Mouse (Mus musculus) liver, adult 2 months (tissue): ENCODE data around the gene Itgb8. TPM values are rescaled to one million over a fixed set of nuclear protein-coding genes. Genes with fewer than 3 reads are reported as not detected.

Experiments
- DNase-seq: peaks from one replicate; pipeline ENCODE4 v3.0.0-alpha.2; 2011; ENCODE audit warnings: low read depth, low spot score; ENCODE audit errors: extremely low read depth
- H3K27ac ChIP-seq: fragments of 200-500 bp; replicated peaks from 2 replicates; pipeline ENCODE4 v1.5.1; 2012; ENCODE audit warnings: low read depth, mild to moderate bottlenecking, control low read depth, inconsistent platforms, low read length; ENCODE audit not compliant: insufficient read depth
- H3K27me3 ChIP-seq: fragments of 200-500 bp; 2 replicates; pipeline ENCODE4 v1.6.1; 2012; ENCODE audit warnings: mild to moderate bottlenecking, moderate library complexity, low read length, inconsistent platforms; ENCODE audit not compliant: control insufficient read depth, insufficient read depth
- H3K36me3 ChIP-seq: fragments of 200-500 bp; 2 replicates; pipeline ENCODE4 v1.6.1; 2012; ENCODE audit warnings: low read length, inconsistent platforms; ENCODE audit not compliant: control insufficient read depth, insufficient read depth
- H3K4me1 ChIP-seq: fragments of 200-500 bp; 2 replicates; pipeline ENCODE4 v1.6.1; 2011; ENCODE audit warnings: low read length; ENCODE audit not compliant: control insufficient read depth, insufficient read depth
- H3K4me3 ChIP-seq: fragments of 200-500 bp; 2 replicates; pipeline ENCODE4 v1.5.1; 2011; ENCODE audit warnings: low read depth, mild to moderate bottlenecking, control low read depth, low read length, moderate library complexity; ENCODE audit not compliant: insufficient read depth
- H3K79me2 ChIP-seq: fragments of 200-500 bp; 2 replicates; pipeline ENCODE4 v1.6.1; 2012; ENCODE audit warnings: inconsistent platforms, mild to moderate bottlenecking, low read length, moderate library complexity; ENCODE audit not compliant: control insufficient read depth, insufficient read depth
- H3K9ac ChIP-seq: fragments of 200-500 bp; 2 replicates; pipeline ENCODE4 v1.6.1; 2012; ENCODE audit warnings: low read depth, mild to moderate bottlenecking, control low read depth, inconsistent platforms, low read length
- CTCF ChIP-seq: fragments of 200-500 bp; IDR thresholded peaks from 2 replicates; pipeline ENCODE4 v1.5.1; 2011; ENCODE audit warnings: low read depth, low read length, control low read depth
- POLR2A ChIP-seq: fragments of 200-500 bp; IDR thresholded peaks from 2 replicates; pipeline ENCODE4 v1.6.1; 2011; ENCODE audit warnings: low read length, control low read depth; ENCODE audit not compliant: insufficient read depth; ENCODE audit errors: extremely low read depth
- WGBS: fragments of 180-500 bp; shearing (Covaris S2); methylation state at CpG from one replicate; pipeline ENCODE4 v1.1.7; 2018; 5-methylcytosine and 5-hydroxymethylcytosine counted together
- polyA plus RNA-seq: library from polyadenylated mRNA; depleted of rRNA; stranded (reverse); fragments of >200 nt; gene quantifications from 2 replicates; pipeline ENCODE4 v1.2.3, GENCODE M21; 2012; rRNA removed
- total RNA-seq: library from RNA; depleted of rRNA; stranded (reverse); fragments of >200 nt; gene quantifications from 2 replicates; pipeline ENCODE4 v1.2.3, GENCODE M21; 2014; rRNA removed

The Itgb8 gene
- total RNA-seq (0.37 and 0.47 TPM in 2 replicates), polyA plus RNA-seq (0.01 TPM in 1 of 2 replicates, not detected in the other)

DNA sequence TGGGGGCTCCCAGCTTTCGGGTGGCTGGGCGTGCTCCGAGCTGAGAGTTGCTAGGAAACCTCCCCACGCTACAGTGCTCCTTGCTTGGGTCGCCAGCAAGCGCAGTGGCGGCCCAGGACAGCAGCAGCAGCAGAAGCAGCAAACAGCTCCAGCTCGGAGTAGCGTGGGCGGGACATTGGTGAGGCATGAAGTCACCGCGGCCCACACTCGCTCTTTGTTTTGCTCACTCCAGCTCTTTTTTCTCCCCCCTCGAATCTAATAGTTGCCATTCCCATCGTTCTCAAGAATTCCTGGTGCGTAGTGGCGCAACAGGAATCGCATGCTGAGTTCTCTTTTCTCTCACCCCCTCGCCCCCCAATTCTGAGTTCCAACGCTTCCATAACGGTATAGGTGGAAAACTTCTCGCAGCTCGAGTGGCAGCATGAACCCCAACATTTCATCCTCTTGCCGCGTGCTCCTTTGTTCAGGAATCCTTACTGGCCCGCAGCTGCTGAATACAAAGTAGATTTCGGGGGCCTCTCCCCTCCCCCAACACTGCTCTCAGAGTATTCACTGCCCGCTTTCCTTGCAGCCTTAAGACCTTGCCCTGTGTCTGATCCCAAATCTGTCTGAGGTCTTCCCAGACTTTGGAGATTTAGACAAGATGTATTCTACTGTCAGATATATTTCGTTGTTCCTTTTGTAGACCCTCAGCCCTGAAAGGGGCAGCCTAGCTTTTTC is at the start of gene Itgb8:
Gene Itgb8, minus strand, starts transcription at position 107 of the 720 bp plus-strand sequence.
- Histone ChIP-seq H3K79me2 (no peaks in the 10 kb centered on the region), H3K36me3 (no peaks in the 10 kb centered on the region), H3K4me1 (no peaks in the 10 kb centered on the region), H3K9ac (peak within 1 kb of the TSS; percentile 53), H3K4me3 (peak within 1 kb of the TSS; percentile 52), H3K27ac (peak within 1 kb of the TSS; percentile 16), H3K27me3 (peaks cover 15% of the 10 kb centered on the region; the same call in 1 of the 2 replicates)
- DNase-seq = no peak
- 5% methylated on average over 29 of the region's 29 CpGs for WGBS
- TF ChIP-seq POLR2A (no peak), CTCF (no peak)

DNA sequence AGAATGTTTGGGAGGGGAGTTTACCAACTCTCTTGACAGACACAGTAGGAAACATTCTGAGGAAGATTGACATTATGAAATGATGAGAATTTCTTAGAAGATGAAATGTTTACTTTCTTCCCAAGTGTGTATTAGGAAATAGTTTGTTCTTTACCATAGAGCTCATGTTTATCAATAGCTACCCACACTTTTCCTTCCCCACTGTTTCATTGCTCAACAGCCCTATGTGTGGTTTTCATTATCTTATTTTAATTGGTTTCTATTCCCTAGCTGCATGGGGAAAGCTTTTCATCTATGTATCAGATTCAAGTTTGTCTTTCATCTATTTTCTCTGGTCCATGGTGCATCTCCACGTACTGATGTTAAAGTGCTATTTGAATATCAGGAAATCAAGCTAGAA is 37.7 kb upstream of the Itgb8 start:
- H3K4me1 ChIP-seq = no peaks in the 10 kb centered on the region
- H3K27ac ChIP-seq = no peak overlapping the region
- TF ChIP-seq POLR2A (no peak), CTCF (no peak)
- DNase-seq = no peak
- H3K27me3 ChIP-seq = no peaks in the 10 kb centered on the region
- 70% methylated on average over 1 of the region's 1 CpGs for WGBS
- H3K36me3 ChIP-seq = no peaks in the 10 kb centered on the region
- H3K9ac ChIP-seq = no peak overlapping the region
- no peaks in the 10 kb centered on the region for H3K79me2 ChIP-seq
- H3K4me3 ChIP-seq = no peak overlapping the region

DNA sequence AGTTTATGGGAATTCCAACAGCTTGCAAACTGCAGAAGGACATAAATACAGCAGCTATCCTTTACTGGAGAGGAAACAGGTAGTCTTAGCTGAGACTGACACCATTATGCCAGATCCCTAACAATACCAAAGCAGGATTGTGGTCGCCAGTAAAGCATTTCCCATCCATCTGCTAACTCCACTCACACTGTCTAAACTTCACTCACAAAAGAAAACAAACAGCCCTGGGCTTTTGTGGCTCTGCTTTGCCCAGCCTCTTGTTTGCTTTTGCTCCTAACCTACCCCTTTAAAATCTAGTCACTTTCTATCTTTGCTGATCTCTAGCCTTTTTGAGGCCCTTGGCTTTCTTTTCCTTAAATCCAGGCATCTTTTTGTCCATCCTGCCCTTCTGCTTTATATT is 35.0 kb upstream of the Itgb8 start:
- no peak for TF ChIP-seq CTCF
- TF ChIP-seq POLR2A = no peak
- 11% methylated on average over 1 of the region's 1 CpGs for WGBS
- H3K27me3 ChIP-seq = no peaks in the 10 kb centered on the region

DNA sequence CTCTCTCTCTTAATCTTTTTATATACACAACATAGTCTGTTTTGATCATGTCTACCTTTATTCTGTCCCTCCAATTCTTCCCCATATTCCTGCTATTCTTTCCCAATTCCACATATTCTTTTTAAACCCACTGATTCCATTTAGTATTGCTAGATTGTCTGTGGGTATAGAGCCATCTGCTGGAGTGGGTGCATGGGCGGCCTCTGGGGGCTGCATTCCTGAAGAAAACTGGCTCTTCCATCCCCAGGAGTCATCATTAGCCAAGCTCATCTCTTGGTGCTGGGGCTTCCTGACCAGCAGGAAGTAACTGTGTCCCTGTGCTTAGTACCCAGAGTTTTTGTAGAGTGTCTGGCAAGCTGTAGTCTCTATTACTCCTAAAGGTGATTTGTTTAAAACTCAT is 33.4 kb upstream of the Itgb8 start:
- TF ChIP-seq POLR2A (no peak), CTCF (no peak)
- WGBS = 76% methylated on average over 1 of the region's 1 CpGs
- Histone ChIP-seq H3K79me2 (no peaks in the 10 kb centered on the region), H3K4me1 (no peaks in the 10 kb centered on the region), H3K9ac (no peak overlapping the region), H3K27ac (no peak overlapping the region), H3K27me3 (no peaks in the 10 kb centered on the region), H3K4me3 (no peak overlapping the region), H3K36me3 (no peaks in the 10 kb centered on the region)
- DNase-seq = no peak

More for the DNA sequence above, 35.0 kb upstream of the Itgb8 start:
- no peaks in the 10 kb centered on the region for H3K4me1 ChIP-seq
- no peak overlapping the region for H3K27ac ChIP-seq
- no peaks in the 10 kb centered on the region for H3K36me3 ChIP-seq
- H3K79me2 ChIP-seq = no peaks in the 10 kb centered on the region
- H3K9ac ChIP-seq = no peak overlapping the region
- no peak overlapping the region for H3K4me3 ChIP-seq
- no peak for DNase-seq

DNA sequence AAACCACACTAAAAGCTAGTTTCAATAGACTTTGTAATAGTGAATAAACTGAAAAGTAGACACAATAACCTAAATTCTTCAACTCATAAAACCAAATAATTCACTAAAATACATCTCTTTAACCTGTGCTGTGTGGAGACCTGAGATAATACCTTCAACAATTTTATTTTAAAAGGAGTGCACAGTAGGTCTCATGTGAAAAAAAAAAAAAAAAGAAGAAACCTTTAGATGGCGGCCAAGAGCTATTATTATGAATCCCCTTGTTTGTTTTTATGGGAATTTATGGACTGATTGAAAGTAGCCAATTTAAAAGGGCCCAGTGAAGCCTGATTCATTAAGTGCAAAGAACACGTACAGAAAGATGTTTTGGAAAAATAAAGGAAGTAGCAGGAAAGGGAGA is 31.4 kb upstream of the Itgb8 start:
- 66% methylated on average over 2 of the region's 2 CpGs for WGBS
- TF ChIP-seq POLR2A (no peak), CTCF (no peak)
- no peak overlapping the region for H3K9ac ChIP-seq
- H3K4me1 ChIP-seq = no peaks in the 10 kb centered on the region
- no peaks in the 10 kb centered on the region for H3K27me3 ChIP-seq
- no peak overlapping the region for H3K4me3 ChIP-seq
- H3K36me3 ChIP-seq = no peaks in the 10 kb centered on the region
- H3K27ac ChIP-seq = no peak overlapping the region
- no peak for DNase-seq
- H3K79me2 ChIP-seq = no peaks in the 10 kb centered on the region

DNA sequence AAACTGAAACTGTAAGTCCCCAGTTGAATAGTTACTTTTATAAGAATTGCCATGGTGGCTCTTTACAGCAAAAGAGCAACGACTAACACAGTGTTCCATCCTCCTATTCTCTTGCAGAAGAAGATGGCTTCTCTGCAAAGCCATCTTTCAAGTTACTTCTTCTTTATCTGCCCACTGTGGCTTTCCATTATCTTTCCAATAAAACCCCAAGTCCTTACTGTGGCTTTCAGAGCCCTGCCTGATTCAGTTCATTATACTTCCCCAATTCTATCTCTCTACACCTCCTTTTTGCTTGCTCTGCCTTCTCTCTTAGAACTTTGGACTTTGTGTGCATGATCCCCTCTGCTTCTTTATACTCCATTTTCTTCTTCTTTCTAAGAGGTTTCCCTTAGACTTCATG is 30.1 kb upstream of the Itgb8 start:
- DNase-seq = no peak
- WGBS = 47% methylated on average over 1 of the region's 1 CpGs
- Histone ChIP-seq H3K36me3 (no peaks in the 10 kb centered on the region), H3K79me2 (no peaks in the 10 kb centered on the region), H3K9ac (no peak overlapping the region), H3K4me1 (no peaks in the 10 kb centered on the region), H3K4me3 (no peak overlapping the region), H3K27ac (no peak overlapping the region), H3K27me3 (no peaks in the 10 kb centered on the region)
- TF ChIP-seq POLR2A (no peak), CTCF (no peak)
